Mouse (Mus musculus): ENCODE results near the gene Ephb2. TPM values are rescaled to one million over a fixed set of nuclear protein-coding genes. Genes with fewer than 3 reads are reported as not detected.
A peak's percentile ranks its signal among the peaks of the same experiment; 100 is the strongest.

The Ephb2 gene
- polyA plus RNA-seq, 1 experiment from 2014 or later = 3.3 TPM

DNA sequence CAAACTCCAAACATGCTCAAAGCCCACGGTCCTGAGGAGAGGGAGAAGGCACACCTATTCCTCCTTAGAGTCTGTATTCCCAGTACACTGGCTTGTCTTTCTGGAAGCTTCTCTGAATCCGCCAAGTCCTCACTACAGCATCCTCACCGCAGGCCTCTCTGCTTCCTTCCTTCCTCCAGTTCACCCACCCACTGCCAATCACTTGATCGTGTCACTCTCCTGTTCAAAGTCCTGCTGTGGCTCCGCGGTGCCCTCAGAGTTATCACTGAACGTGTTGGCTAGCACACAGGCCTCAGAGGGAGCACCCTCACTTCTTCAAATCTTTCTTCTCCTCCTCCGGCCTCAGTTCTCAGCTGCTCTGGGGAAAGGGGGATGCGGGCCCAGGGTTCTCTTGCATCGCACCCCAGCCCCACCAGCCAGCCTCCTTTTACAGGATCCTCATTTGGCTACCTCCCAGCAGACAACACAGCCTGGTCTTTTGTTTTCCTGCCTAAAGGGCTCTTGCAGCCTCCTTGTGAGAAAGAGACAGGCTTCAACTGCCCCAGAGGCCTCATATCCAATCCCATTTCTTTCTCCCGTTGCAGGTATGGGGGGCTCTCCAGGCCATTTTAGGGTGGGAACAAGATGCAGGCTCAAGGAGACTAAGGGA, 102.4 kb downstream of the Ephb2 start:
- no peak for DNase-seq (ENCODE audit: low spot score)

DNA sequence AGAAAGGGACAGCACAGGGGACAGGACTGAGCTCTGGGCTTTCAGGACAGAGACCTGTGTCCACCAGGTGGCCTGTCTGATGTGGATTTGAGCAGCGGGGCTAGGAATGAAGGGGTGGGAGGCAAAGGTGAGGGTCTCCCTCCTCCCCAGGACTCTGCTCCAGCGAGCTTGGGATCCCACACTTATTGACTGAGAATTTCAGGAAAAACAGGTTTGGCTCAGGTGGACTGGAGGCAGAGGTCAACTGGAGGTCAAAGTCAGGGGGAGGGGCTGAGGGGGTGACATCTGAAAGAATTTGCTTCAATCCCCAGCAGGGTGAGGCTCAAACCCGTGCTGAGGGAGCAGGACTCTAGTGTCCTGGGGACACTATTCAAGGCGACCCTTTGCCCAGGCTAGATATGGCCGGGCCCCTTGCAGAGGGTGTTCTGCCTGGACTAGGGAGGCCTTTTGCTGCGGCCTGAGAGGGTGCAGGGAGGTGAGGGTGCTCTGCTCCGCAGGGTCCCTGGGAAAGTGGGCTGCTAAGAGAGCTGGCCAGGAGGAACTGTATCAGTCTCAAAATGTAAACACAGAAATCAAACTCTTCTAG, 103.2 kb downstream of the Ephb2 start:
- no peak for DNase-seq (ENCODE audit: low spot score)

DNA sequence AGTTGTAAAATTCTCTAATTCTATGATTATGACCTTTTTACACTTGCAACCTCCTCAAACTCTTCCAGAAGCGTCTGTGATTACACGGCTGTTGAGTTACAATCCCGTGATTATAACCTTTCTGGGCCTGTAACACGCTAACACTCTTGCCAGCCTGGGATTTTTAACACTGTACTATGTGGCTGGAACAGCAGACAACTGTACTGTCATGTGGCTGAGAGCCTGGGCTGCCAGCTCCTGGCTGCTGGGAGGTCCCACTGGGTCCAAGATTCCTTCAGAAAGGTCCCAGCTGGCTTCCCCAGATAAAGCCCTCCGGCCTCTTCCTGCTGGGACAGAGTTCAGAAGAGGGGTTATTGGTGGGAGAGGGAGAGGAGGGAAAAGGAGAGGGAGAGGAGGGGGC, 104.0 kb downstream of the Ephb2 start:
- no peak for DNase-seq (ENCODE audit: low spot score)

DNA sequence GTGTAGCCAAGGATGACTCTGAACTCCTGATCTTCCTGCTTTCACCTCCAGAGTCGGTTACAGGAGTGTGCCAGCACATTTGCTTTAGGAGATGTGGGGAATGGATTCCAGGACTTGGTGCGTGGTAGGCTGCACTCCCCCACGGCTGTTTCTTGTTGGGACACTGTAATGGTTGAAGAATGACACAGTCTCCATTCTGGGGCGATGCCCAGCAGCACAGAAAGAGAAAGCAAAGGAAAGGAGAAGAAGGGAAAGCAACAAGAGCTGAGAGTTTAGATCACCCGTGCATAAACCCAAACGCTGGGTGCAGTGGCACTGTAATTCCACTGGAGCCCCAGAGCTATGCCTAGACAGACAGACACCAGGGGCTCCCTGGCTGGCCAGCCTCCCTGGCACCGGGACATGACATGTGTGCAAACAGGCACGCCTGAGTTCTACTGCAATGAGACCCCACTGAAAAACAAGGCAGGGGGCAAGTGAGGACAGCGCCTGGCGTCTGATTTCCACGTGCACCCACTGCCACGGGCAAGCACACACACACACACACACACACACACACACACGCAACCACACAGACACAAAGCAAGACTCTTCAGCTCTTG, 104.7 kb downstream of the Ephb2 start:
- no peak for DNase-seq (ENCODE audit: low spot score)

DNA sequence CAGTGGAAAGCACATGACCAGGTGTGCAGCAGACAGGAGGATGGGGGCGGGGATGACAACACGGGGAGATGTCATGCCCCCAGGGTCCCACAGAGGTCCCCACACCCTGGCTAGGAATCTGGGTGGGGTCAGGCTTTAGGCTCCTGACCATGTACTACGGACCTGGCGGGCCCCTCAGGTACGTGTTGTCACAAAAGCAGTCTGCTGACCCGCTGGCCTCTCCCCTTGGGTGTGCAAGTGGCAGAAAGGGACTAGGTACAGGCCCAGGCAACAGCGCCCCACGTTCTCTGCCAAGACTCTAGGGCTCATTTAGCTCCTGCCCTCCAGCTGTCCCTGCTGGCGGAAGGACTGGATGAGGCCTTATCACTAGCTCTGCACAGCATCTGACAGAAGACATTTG, 105.3 kb downstream of the Ephb2 start:
- DNase-seq (ENCODE audit: low spot score) = no peak

DNA sequence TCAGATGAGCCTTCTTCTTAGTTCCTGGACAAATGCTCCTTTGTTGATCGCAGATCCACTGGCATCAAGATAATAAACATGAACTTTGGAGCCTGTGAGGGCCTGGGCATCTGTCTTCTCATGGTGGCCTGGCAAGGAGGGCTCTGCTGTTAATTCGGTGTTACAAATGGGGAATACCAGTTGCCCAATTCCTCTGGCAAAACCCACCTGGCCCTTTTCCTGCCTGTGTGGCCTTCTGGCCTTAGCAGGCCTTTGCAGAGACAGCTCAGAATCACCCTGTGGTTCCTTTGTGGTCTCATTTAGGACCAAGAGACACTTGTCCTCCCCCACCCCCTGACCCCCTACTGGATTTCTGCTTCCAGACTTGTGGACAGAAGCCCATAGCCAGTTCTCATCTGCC, 106.2 kb downstream of the Ephb2 start:
- DNase-seq (ENCODE audit: low spot score) = no peak

DNA sequence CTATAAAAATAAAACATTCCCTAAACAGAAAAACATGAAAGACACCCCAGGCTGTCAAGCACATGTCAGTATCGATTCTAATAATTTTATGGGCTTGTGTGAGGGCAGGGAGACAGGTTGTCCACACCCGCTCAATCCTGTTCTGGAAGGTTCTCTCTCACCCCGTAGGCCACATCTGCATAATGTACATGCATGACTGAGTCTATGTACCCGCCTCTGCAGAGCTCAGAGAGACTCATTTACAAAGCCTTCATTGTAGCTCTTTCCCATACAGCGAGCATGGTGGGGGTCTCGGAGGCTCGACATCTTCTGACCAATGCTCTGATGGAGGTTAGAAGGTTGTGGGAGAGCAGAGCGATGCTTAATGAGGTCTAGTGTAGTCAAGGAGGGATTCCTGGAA, 108.8 kb downstream of the Ephb2 start:
- no peak for DNase-seq (ENCODE audit: low spot score)

DNA sequence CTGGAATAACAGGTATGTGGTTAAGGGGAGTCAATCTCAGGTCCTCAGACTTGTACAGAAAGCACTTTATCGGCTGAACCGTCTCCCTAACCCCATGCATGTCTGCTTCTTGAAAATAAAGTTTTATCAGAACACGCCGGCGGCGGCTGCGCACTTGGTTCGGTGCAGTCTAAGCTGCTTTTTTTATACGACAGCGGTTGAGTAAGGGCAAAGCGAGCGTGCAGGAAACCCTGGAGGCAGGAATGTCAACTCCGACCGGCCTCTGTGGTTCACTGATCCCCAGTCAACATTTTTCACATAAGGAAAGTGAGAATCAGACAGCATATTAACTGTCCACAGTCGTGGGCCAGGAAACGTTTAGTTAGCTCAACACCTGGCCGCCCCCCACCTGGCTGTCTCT, 111.1 kb downstream of the Ephb2 start:
- DNase-seq (ENCODE audit: low spot score) = no peak

DNA sequence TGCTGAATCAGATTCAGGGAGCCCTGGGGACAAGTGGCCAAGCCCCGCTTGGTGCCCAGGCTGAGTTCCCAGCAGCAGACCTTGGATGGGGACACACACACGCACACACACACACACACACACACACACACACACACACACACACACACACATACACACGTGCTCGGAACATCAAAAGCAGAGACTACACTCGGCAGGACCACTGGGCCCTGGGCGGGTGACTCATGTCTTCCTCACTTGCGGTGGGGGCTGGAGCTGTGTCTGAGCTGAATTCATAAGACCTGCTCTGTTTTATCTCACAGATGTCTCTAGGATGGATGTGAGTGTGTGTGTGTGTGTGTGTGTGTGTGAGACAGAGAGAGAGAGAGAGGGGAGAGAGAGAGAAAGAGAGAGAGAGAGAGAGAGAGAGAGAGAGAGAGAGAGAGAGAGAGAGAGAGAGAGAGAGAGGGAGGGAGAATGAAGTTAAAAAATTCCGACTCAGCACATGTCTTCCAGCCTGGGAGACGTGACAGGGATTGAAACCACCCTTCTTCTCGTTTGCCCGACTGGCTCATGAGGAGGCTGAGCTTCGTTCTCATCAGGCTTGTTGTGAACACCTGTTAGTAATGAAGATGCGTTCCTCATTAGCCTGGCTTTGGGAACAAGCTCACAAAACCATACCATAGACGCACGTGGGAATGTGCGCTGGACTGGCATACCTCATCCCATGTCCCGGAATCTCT, 113.3 kb downstream of the Ephb2 start:
- DNase-seq (ENCODE audit: low spot score) = no peak

DNA sequence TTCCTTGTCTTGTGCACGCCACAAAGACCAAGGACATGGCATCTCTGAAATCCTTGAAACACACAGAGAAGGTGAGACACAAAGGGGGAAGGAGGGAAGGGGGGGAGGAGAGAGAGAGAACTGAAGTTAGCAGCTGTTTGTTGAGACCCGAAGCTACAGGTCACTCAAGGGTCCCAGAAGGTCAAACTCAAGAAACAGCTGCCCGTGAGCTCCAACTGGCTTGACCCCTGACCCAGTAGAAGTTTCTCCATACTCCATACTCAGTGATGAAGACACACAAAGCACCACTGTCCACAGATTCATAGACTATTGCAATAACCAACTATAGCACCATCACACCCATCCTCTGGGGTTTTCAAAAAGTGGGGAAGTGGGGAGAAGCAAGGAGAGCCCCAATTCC, 113.9 kb downstream of the Ephb2 start:
- DNase-seq (ENCODE audit: low spot score) = no peak

DNA sequence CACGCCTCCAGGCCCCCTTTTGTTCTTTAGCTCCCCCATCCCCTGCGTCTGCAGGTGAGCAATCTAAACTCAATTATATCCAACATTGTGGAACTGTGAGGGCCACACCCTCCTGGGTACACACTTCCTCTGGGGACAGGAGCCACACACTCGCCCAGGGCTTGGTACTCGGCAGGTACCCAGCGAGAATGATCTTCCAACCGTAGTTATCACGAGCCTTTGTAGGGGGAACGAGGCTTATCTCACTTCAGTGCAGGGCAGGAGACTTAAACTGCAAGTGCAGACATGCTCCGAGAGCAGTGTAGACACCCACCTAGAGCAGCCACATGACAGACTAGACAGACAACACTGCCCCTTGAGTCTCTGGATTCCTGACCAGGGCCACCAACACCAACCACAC, 115.8 kb downstream of the Ephb2 start:
- no peak for DNase-seq (ENCODE audit: low spot score)

DNA sequence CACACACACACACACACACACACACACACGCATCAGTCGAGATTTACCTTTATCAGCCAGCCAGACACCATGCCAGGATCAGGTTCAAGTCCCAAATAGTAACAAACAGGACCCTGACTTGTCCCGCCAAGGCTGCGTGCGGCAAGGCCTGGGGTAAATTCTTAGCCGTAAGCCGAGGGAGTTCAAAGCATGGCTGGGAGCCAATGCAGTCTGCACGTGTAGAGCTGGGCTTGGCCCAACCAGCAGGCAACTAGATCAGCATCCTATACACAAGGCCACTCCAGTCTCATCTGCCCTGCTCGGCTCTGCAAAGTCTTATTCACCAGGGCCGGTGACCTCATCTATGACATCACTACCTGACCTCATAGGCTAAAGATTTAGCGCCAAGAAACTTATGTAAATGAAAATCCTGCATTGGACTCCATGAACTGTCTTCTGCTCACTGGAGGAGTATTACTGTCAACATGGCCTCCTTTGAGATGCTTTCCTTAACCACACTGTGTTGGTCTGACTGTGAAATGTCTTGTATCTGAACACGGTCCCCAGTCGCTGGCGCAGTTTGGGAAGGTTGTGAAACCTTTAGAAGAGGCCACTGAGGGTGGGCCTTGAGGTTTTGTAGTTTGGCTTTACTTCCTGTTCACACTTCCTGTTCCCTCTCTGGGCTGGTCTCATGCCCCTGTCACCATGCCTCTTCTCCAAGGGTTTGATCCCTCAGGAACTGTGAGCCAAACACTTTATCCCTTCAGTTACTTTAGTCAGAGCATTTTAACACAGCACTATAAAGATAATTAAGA, 117.4 kb downstream of the Ephb2 start:
- DNase-seq (ENCODE audit: low spot score) = no peak

DNA sequence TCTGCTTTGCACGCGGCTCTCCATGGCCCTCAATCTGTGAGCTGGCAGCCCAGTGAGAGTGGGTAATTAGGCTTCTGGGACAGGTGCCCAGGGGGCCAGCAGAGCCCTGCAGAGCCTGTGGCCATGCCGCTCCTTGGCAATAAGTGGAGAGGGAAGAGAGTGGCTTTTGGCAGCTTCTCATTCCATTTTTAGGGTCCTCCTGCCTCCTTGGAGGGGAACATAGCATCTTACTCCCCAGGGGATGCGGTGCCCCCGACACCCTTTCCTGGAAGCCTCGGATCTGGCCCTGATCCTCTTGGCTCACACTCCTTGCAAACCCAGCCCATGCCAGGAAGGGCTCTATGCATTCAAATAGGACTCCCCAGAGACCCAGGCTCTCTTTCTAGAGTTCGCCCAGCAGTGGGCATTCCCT, 119.2 kb downstream of the Ephb2 start:
- DNase-seq (ENCODE audit: low spot score) = no peak

DNA sequence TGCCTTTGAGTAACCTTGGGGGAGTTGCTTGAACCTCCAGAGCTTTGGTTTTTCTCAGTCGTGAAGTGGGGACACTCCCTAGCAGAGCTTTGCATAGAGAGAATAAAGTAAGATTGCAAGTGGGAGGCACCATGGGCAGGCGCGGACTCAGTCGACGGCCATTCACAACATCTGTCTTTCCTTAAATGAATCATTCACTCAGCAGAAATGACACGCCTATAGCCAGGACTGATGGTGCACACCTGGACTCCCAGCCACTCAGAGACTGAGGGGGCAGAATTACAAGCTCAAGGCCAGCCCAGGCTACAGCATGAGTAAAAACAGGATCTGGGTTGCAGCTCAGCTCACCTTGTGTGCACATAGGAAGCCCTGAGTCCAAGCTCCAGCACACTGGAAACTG, 121.3 kb downstream of the Ephb2 start:
- no peak for DNase-seq (ENCODE audit: low spot score)

DNA sequence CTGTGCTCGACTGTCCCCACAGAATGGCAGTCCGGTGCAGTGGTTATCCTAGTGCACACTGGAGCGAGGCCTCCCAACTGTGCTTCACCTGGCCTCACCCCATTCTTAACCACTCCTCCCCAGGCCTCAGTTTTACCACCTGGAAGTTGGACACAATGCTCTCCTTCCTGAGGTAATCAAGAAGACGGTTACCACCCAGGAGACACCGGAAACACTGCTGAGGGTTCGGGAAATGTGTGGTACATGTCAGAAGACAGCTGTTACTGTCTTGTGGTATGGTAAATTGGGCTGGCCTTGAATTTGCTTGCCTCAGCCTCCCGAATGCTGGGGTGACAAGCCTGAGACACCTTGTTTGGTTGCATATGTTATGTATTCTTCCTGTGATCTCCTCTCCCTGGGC, 121.9 kb downstream of the Ephb2 start:
- DNase-seq (ENCODE audit: low spot score) = peak; percentile 26

DNA sequence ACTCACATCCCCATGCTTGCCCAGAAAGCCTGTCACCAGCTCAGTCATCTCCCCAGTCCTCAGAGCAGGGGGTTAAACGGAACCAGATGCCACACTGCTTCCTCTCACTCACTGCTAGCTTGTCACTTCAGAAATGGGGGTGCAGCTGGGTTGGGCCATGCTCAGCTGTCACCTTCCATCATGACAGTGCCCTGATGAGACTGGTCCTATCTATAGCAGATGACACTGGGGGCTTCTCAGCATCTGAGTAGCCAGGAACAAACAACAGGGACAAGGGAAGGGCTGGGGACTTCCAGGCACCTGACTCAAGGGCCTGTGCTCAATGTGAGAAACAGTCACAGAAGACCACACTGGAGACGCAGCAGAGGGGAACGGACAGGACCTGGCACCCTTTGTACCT, 122.4 kb downstream of the Ephb2 start:
- peak; percentile 54 for DNase-seq (ENCODE audit: low spot score)

DNA sequence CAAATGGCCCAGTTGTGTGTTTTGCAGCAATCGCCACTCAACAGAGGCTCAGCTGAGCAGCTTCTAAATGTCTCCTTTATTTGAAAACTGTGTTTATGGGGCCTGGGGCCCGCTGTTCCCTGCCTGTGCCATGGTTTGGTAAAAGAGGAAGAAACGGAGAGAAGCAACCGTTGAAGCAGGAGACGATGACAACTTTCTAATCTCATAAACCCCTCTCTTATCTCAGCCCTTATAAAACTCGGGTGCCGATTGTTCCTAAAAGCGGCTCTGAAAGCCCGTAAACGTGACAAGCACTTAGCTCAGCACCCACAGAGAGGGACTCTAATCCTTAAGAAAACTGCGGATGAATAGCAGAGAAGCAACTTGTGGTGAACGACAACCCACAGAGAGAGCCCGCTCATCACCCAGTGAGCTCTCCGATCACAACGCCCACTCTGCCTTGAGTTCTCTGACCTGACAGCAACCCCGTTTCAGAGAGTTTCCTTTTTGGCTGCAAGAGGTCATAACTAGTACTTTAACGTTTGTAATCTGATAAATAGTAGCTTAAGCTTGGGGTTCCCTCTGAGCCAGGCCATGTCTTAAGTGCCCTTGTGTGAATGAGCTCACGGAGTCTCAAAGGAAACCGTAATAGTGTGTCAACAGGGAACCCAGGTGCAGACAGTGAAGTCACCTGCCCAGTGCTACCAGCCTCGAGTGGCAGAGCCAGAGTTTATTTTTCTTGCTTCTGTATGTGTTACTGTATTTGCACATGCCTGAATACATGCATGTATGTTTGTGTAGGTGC, 123.6 kb downstream of the Ephb2 start:
- DNase-seq (ENCODE audit: low spot score) = peak; percentile 59

DNA sequence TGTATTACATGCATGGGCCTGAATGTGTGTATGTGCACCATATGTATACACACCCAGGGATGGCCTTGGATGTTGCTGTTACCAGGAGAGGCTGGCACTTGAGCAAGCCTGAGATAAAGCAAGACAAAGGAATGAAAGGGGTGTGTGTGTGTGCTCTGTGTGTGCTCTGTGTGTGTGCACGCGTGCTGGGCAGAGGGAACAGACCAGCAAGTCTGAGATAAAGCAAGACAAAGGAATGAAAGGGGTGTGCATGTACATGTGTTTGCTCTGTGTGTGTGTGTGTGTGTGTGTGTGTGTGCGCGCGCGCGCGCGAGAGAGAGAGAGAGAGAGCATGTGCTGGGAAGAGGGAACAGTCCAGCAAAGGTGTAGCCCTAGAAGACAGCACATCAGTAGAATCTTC, 125.4 kb downstream of the Ephb2 start:
- no peak for DNase-seq (ENCODE audit: low spot score)

DNA sequence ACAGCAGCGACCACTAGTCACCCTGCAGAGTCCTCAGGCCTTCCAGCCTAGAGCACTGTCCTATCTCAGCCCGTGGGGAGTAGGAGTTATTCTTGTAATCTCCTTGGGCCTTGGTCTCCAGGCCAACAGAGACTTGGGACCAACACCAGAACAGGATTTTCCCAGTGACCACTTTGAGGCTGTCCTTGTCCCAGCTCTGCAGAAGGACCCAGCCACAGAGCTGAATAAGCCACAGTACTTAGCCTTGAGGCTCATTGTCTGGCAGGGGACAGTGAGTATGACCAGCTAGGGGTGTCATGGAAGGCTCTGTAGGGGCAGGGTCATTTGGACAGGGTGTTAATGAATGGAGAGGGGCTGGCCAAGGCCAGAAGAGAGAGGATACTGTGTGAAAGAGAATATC, 126.8 kb downstream of the Ephb2 start:
- no peak for DNase-seq (ENCODE audit: low spot score)

DNA sequence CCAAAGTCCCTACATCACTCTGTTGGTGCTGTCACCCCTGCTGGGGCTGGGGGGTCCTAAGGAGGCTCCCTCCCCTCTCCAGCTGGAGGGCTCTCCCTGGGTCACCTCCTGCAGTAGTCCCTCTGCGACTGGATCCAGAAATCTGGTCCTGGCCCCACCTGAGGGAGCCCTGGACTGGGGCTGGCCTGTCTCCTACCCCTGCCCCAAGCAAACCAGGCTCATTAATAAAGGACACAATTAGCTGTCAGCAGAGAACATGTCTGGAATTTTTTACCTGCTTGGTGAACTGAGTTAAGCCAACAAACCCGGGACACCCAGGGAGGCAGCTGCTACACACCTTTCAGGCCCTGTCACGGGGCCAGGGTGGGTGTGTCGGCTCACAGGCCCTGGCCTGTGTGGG, 129.1 kb downstream of the Ephb2 start:
- DNase-seq (ENCODE audit: low spot score) = no peak

DNA sequence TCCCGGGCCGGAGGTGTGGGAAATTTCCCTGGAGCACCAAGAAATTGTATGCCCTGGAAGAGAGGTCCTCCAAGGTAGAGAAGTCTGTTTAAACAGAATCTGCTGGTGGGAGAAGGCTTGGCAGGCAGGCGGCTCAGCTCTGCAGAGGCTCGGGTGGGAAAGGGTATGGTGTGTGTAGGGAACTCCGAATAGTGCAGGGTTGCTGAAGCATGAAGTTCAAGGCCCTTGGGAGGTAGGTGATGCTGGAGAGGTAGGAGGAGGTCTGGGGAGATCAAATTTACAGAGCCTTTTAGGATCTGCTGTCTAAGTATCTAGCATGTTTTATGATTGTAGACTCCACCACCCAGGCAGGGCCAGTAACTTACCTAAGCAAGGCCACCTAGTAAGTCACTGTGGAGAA, 130.7 kb downstream of the Ephb2 start:
- DNase-seq (ENCODE audit: low spot score) = no peak
